Mouse (Mus musculus) lung, postnatal 0 days (tissue): ENCODE data around the gene Pbx4.

Experiments used
- CTCF ChIP-seq: IDR thresholded peaks from 2 replicates; pipeline ENCODE4 v1.5.1; 2016; ENCODE audit warnings: antibody characterized with exemption, mild to moderate bottlenecking
- EP300 ChIP-seq: IDR thresholded peaks from 2 replicates; pipeline ENCODE4 v1.6.1; 2016; ENCODE audit warnings: antibody characterized with exemption, mild to moderate bottlenecking, control low read depth

DNA sequence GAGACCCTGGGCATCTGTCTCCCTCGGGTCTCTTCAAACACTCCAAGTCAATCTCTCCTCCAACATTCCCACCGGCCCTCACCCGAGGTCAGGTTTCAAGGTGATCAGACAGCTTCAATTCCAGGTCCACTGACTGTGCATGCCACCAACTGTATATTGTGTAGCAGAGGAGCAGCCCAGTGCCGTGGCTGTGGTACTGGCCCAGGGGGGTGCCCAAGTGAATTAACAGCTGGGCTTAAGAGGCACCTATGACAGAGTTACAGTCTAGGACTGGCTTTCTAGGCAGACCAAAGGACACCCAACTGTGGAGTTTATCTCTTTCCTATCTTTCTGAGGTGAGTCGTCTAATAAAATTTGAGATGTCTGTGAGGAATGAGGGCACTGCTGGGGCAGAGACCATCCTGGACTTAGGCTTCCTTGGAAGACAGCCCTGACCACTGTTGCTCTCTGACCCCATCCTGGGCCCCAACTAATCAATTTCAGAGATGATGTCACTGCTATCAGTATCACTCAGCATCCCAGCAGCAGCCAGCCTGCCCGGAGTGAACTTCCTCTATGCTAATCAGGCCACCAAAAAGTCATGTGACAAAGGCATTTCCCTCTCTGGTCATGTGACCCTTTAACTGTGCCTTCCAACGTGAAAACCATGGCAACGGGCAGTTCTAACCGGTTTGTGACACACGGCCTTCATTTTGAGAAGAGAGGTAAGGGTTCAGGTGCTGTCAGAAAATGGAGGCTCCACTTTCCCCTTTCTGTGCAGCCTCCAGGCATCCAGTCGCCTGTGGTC is 87.8 kb downstream of the Pbx4 start:
- TF ChIP-seq CTCF (no peak), EP300 (no peak)
